Mouse (Mus musculus) liver, postnatal 0 days (tissue): ENCODE data around the gene Dennd4c. TPM values are rescaled to one million over a fixed set of nuclear protein-coding genes. Genes with fewer than 3 reads are reported as not detected.

Experiments used
- ATAC-seq: fragments of 200-750 bp; cut with Nextera tagmentation; 2 replicates; pipeline ENCODE4 v1.8.0; 2017; ENCODE audit warnings: mild to moderate bottlenecking, moderate library complexity
- DNase-seq: peaks from one replicate; pipeline ENCODE4 v3.0.0-alpha.2; 2016
- H3K27ac ChIP-seq: fragments of 300-500 bp; sonication (generic); 2 replicates; pipeline ENCODE4 v1.5.1; 2014; ENCODE audit warnings: antibody characterized with exemption, moderate library complexity, mild to moderate bottlenecking, low read depth
- H3K27me3 ChIP-seq: fragments of 300-500 bp; sonication (generic); 2 replicates; pipeline ENCODE4 v1.6.1; 2014; ENCODE audit warnings: low read length, control low read depth, mixed read lengths; ENCODE audit not compliant: insufficient read depth
- H3K36me3 ChIP-seq: fragments of 300-500 bp; sonication (generic); replicated peaks from 2 replicates; pipeline ENCODE4 v1.6.1; 2014; ENCODE audit warnings: mild to moderate bottlenecking, control low read depth, low read length, moderate library complexity, mixed read lengths; ENCODE audit not compliant: insufficient read depth
- H3K4me1 ChIP-seq: fragments of 300-500 bp; sonication (generic); 2 replicates; pipeline ENCODE4 v1.6.1; 2014; ENCODE audit warnings: antibody characterized with exemption, mild to moderate bottlenecking, control low read depth; ENCODE audit not compliant: insufficient read depth
- H3K4me2 ChIP-seq: fragments of 300-500 bp; sonication (generic); 2 replicates; pipeline ENCODE4 v1.6.1; 2014; ENCODE audit warnings: low read depth, mild to moderate bottlenecking, low read length, moderate library complexity, mixed read lengths
- H3K4me3 ChIP-seq: fragments of 300-500 bp; sonication (generic); 2 replicates; pipeline ENCODE4 v1.5.1; 2014; ENCODE audit warnings: low read depth, low read length
- H3K9ac ChIP-seq: fragments of 300-500 bp; sonication (generic); replicated peaks from 2 replicates; pipeline ENCODE4 v1.6.1; 2014; ENCODE audit warnings: mild to moderate bottlenecking, moderate library complexity
- H3K9me3 ChIP-seq: fragments of 300-500 bp; sonication (generic); 2 replicates; pipeline ENCODE4 v1.6.1; 2016; ENCODE audit warnings: mild to moderate bottlenecking, control low read depth, low read length, mixed read lengths
- CTCF ChIP-seq: sonication (generic); IDR thresholded peaks from 2 replicates; pipeline ENCODE4 v1.5.1; 2016; ENCODE audit warnings: antibody characterized with exemption, low read depth
- EP300 ChIP-seq: IDR thresholded peaks from 2 replicates; pipeline ENCODE4 v1.6.1; 2016; ENCODE audit warnings: antibody characterized with exemption, low read depth, mild to moderate bottlenecking
- WGBS: fragments of 180-500 bp; shearing (Covaris S2); extraction: QIAGEN DNeasy Blood & Tissue Kit; methylation state at CpG from one replicate; pipeline ENCODE4 v1.1.7; 2014; ENCODE audit not compliant: insufficient replicate concordance; 5-methylcytosine and 5-hydroxymethylcytosine counted together
- polyA plus RNA-seq: library from polyadenylated mRNA; unstranded; fragments of >200 nt; fragmentation: Nextera tagmentation; extraction: Ambion mirVana; gene quantifications from 2 replicates; pipeline ENCODE4 v1.2.1, GENCODE M21; 2015

Dennd4c gene
- polyA plus RNA-seq, 1 experiment from 2014 or later = 1.8 TPM

DNA sequence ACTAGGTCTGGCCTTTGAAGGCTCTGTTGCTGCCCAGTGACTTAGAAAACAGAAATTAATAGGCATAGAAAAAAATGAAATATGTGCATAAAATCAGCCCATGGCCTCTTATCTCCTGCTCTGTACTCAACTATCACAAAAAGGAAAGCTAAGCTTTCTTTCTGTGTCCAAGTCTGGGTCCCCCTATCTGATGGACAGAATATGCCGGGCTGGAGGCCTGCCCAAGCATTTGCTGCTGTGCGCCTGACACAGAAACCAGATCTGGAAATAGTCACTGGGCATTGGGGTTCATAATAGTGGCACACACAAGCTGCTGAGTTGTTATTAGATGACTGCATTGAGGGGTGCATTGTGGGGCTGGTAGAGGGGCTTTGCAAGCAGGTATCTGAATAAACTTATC lies 131.1 kb downstream of the Dennd4c start:
- 72% methylated on average over 2 of the region's 2 CpGs for WGBS
- peaks cover 7% of the 10 kb centered on the region; the same call in 1 of the 2 replicates for H3K27me3 ChIP-seq
- H3K4me1 ChIP-seq = peaks cover 12% of the 10 kb centered on the region
- H3K4me2 ChIP-seq = no peak overlapping the region
- no peak overlapping the region for H3K9ac ChIP-seq
- no peak overlapping the region for H3K27ac ChIP-seq
- H3K36me3 ChIP-seq = no peaks in the 10 kb centered on the region
- DNase-seq (no peak), ATAC-seq (no peak)
- TF ChIP-seq CTCF (no peak), EP300 (no peak)
- H3K4me3 ChIP-seq = no peak overlapping the region
- no peaks in the 10 kb centered on the region for H3K9me3 ChIP-seq

DNA sequence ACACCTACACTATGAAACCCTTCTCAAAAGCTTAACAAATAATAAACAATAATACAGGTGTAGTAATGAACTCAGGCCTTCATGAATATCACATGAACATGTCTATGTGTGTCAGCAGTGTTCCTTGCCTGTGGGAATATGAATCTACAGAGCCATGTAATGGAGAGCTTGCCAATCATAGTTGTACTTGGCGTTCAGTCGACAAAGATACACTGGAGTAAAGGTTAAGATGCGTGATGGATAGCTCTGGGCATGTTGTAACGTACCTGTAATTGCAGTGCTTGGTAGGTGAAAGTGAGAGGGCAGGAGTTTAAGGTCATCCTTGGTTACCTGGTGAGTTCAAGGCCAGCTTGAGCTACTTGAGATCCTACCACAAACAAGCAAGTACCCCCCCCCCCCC lies 132.8 kb downstream of the Dennd4c start:
- ATAC-seq = no peak
- TF ChIP-seq CTCF (no peak), EP300 (no peak)
- H3K4me3 ChIP-seq = no peak overlapping the region
- H3K4me1 ChIP-seq = peaks cover 9% of the 10 kb centered on the region
- H3K4me2 ChIP-seq = no peak overlapping the region
- H3K27ac ChIP-seq = no peak overlapping the region
- no peaks in the 10 kb centered on the region for H3K36me3 ChIP-seq
- no peak for DNase-seq
- H3K27me3 ChIP-seq = no peaks in the 10 kb centered on the region
- H3K9me3 ChIP-seq = no peaks in the 10 kb centered on the region
- WGBS = 72% methylated on average over 4 of the region's 4 CpGs
- H3K9ac ChIP-seq = no peak overlapping the region

DNA sequence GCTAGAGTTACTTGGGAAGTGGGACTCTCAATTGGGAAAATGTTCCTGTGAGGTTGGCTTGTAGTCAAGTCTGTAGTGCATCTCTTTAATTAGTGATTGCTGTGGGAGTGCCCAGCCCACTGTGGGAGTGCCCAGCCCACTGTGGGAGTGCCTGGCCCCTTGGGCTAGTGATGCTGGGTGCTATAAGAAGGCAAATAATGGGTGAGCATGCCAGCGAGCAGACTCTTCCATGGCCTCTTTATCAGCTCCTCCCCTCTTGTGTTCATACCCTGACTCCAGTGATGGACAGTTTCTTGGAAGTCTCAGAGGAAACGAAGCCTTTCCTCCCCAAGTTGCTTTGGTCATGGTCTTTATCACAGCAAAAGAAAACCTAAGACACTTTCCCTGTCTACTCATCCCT lies 134.1 kb downstream of the Dennd4c start:
- no peaks in the 10 kb centered on the region for H3K9me3 ChIP-seq
- DNase-seq (no peak), ATAC-seq (no peak)
- H3K4me2 ChIP-seq = no peak overlapping the region
- no peaks in the 10 kb centered on the region for H3K27me3 ChIP-seq
- no peaks in the 10 kb centered on the region for H3K36me3 ChIP-seq
- TF ChIP-seq CTCF (no peak), EP300 (no peak)
- H3K27ac ChIP-seq = no peak overlapping the region
- WGBS = 50% methylated on average over 2 of the region's 2 CpGs
- no peak overlapping the region for H3K9ac ChIP-seq
- peaks cover 15% of the 10 kb centered on the region for H3K4me1 ChIP-seq
- H3K4me3 ChIP-seq = no peak overlapping the region

DNA sequence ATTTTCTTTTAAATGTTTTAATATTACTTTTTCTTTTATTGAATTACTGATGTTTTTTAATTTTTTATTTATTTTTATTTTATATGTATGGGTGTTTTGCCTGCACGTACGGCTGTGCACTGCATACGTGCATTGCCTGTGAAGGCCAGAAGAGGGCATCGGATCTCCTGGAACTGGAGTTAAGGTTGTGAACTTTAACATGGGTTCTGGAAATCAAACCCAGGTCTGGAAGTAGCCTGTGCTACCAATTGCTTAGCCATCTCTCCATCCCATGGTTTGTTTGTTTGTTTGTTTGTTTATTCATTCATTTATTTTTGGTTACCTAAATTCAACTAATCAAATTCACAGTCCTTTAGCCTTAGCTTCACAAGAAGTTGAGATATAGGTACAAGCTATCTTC lies 136.6 kb downstream of the Dennd4c start:
- TF ChIP-seq CTCF (peak; percentile 67), EP300 (no peak)
- ATAC-seq (no peak), DNase-seq (peak; percentile 58)
- H3K9ac ChIP-seq = no peak overlapping the region
- H3K9me3 ChIP-seq = no peaks in the 10 kb centered on the region
- H3K36me3 ChIP-seq = no peaks in the 10 kb centered on the region
- 45% methylated on average over 4 of the region's 4 CpGs for WGBS
- H3K27ac ChIP-seq = no peak overlapping the region
- H3K4me1 ChIP-seq = peaks cover 15% of the 10 kb centered on the region
- no peaks in the 10 kb centered on the region for H3K27me3 ChIP-seq
- no peak overlapping the region for H3K4me3 ChIP-seq
- no peak overlapping the region for H3K4me2 ChIP-seq

DNA sequence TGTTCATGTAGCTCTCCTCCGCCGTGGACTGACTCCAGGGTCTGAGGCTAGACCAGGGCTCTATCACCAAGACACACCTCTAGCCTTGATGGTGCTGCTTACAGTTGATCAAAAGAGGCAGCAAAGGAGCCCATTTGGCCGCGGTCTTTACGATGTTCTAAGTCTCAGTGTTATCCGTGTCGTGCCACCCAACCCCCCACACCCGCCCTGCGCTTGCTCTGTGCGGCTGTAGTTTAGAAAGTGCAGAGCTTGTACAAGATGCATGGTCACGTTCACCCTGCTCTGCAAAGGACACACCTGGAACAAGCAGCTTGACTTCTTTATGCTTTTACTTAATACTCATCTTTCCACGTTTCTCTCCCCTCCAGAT lies 137.4 kb downstream of the Dennd4c start:
- Histone ChIP-seq H3K4me2 (peak overlapping the region; percentile 68), H3K9me3 (no peaks in the 10 kb centered on the region), H3K36me3 (no peaks in the 10 kb centered on the region), H3K27me3 (no peaks in the 10 kb centered on the region), H3K4me3 (peak overlapping the region; percentile 37), H3K27ac (peak overlapping the region; percentile 64), H3K4me1 (peaks cover 15% of the 10 kb centered on the region), H3K9ac (peak overlapping the region; percentile 52; the same call in 1 of the 2 replicates)
- DNase-seq = peak; percentile 62
- 18% methylated on average over 12 of the region's 12 CpGs for whole genome bisulfite sequencing
- ATAC-seq = peak; percentile 68
- no peak for TF ChIP-seq EP300
- TF ChIP-seq CTCF = no peak

DNA sequence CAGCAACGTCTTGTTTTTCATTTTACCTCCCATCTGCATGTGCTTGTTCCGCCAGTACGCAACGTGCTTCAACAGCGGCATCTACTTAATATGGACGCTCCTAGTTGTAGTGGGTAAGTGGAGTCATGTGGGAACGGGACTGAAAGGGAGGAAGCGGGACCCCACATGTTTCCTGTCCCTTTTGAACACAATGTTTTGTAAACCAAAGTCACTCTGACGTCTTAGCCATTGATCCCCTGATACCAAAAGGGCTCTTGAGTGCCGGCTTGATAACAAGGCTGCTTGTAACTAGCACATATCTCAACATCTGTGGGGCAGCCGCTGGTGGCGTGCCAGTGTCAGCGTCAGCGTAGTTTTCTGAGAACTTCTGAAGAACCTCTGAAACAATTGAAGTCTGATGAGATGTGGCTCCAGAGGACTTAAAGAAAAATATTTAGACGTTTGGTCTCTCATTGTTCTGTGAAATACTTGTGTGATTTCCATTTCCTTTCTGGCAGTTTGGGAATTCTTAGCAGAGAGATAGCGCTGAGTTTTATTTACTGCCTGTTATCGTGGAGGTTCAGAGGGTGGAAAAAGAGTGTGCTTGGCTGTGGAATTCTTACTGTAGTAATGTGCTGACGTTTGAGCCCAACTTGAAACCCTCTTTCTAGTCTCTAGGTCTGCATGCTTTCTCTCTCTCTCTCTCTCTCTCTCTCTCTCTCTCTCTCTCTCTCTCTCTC lies 138.0 kb downstream of the Dennd4c start:
- Histone ChIP-seq H3K36me3 (no peaks in the 10 kb centered on the region), H3K27ac (peak overlapping the region; percentile 64), H3K4me1 (peaks cover 15% of the 10 kb centered on the region), H3K4me2 (peak overlapping the region; percentile 68), H3K27me3 (no peaks in the 10 kb centered on the region), H3K9me3 (no peaks in the 10 kb centered on the region), H3K9ac (peak overlapping the region; percentile 52), H3K4me3 (peak overlapping the region; percentile 37)
- WGBS = 6% methylated on average over 18 of the region's 18 CpGs
- DNase-seq = peak; percentile 64
- TF ChIP-seq EP300 (peak; percentile 49), CTCF (no peak)
- ATAC-seq = peak; percentile 74
